Mouse (Mus musculus) testis, adult 2 months (tissue): ENCODE results near the gene C2cd5. TPM values are rescaled to one million over a fixed set of nuclear protein-coding genes. Genes with fewer than 3 reads are reported as not detected.

ENCODE experiments used
- H3K27ac ChIP-seq: fragments of 200-500 bp; 2 replicates; pipeline ENCODE4 v1.5.1; 2012; ENCODE audit warnings: low read depth, low read length; ENCODE audit not compliant: control insufficient read depth, insufficient read depth
- H3K27me3 ChIP-seq: fragments of 200-500 bp; 2 replicates; pipeline ENCODE4 v1.6.1; 2012; ENCODE audit warnings: mild to moderate bottlenecking, low read length, moderate library complexity; ENCODE audit not compliant: control insufficient read depth, insufficient read depth
- H3K36me3 ChIP-seq: fragments of 200-500 bp; 2 replicates; pipeline ENCODE4 v1.6.1; 2012; ENCODE audit warnings: mild to moderate bottlenecking, low read length; ENCODE audit not compliant: control insufficient read depth, insufficient read depth
- H3K4me1 ChIP-seq: fragments of 200-500 bp; 2 replicates; pipeline ENCODE4 v1.6.1; 2012; ENCODE audit warnings: low read length; ENCODE audit not compliant: control insufficient read depth, insufficient read depth
- H3K4me3 ChIP-seq: fragments of 200-500 bp; 2 replicates; pipeline ENCODE4 v1.5.1; 2012; ENCODE audit warnings: low read depth, mild to moderate bottlenecking, low read length, moderate library complexity, mixed read lengths; ENCODE audit not compliant: control insufficient read depth
- CTCF ChIP-seq: fragments of 200-500 bp; IDR thresholded peaks from 2 replicates; pipeline ENCODE4 v1.5.1; 2012; ENCODE audit warnings: low read depth, mild to moderate bottlenecking, inconsistent platforms, low read length, moderate library complexity; ENCODE audit not compliant: control insufficient read depth, insufficient read depth, insufficient replicate concordance
- POLR2A ChIP-seq: fragments of 200-500 bp; IDR thresholded peaks from 2 replicates; pipeline ENCODE4 v1.6.1; 2012; ENCODE audit warnings: low read depth, mild to moderate bottlenecking, inconsistent platforms, low read length, moderate library complexity; ENCODE audit not compliant: control insufficient read depth
- polyA plus RNA-seq: library from polyadenylated mRNA; depleted of rRNA; stranded (reverse); fragments of >200 nt; gene quantifications from 2 replicates; pipeline ENCODE4 v1.2.3, GENCODE M21; 2012

The C2cd5 gene
- polyA plus RNA-seq, 1 experiment: 13.7 TPM

GRCm38 (mm10) chr6:143100478-143101115 is 656 bp upstream of the C2cd5 start:
- no peaks in the 10 kb centered on the region for H3K36me3 ChIP-seq
- peak overlapping the region; percentile 90 for H3K27ac ChIP-seq
- H3K4me1 ChIP-seq: no peaks in the 10 kb centered on the region; the same call in 1 of the 2 replicates
- H3K27me3 ChIP-seq: no peaks in the 10 kb centered on the region
- peak overlapping the region; percentile 88 for H3K4me3 ChIP-seq
- TF ChIP-seq CTCF: no peak
- TF ChIP-seq POLR2A: no peak

DNA sequence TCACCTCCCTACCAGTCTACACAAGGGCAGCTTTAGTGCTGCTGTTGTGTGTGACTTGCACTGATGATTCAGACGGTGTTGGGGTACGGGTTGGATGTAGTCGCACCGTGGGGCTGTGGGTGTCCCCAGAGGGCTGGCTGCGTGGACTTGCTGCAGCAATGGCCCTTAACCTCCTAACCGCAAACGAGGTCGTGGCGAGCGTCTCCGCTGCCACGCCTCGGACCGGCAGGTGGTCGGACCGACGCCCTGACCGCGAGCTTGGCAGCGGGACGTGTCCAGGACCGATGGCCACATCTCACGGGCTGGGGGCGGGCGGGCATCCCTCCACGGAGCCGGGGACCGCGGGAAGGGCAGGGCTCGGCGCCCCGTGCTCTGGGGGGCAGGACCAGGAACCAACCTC is 660 bp downstream of the C2cd5 start:
- Histone ChIP-seq H3K4me3 (peak overlapping the region; percentile 88), H3K36me3 (no peaks in the 10 kb centered on the region), H3K27ac (peak overlapping the region; percentile 71), H3K4me1 (no peaks in the 10 kb centered on the region; the same call in 1 of the 2 replicates), H3K27me3 (no peaks in the 10 kb centered on the region)
- TF ChIP-seq POLR2A (no peak), CTCF (no peak)

DNA sequence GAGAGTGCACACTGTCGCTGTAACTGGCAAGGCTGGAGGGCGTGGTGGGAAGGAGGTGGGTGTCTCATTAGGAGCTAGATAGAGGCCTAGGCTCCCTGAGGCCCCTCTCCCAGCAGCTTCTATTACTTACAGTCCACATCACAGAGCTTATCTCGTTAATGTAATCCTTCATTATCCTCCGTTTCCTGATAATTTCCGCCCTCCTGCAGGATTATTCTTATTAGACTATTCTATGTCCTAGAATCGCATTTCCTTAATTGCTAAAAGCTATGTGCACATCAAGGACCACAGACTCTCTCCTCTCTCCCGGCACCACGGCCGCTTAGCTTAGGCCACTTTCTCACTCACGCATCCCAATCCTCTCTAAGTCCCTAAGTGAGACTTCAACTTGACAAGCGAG is 4.8 kb downstream of the C2cd5 start:
- TF ChIP-seq POLR2A (no peak), CTCF (no peak)
- H3K27ac ChIP-seq: no peak overlapping the region
- H3K27me3 ChIP-seq: no peaks in the 10 kb centered on the region
- no peaks in the 10 kb centered on the region; the same call in 1 of the 2 replicates for H3K4me1 ChIP-seq
- H3K4me3 ChIP-seq: no peak overlapping the region
- H3K36me3 ChIP-seq: no peaks in the 10 kb centered on the region; the same call in 1 of the 2 replicates

DNA sequence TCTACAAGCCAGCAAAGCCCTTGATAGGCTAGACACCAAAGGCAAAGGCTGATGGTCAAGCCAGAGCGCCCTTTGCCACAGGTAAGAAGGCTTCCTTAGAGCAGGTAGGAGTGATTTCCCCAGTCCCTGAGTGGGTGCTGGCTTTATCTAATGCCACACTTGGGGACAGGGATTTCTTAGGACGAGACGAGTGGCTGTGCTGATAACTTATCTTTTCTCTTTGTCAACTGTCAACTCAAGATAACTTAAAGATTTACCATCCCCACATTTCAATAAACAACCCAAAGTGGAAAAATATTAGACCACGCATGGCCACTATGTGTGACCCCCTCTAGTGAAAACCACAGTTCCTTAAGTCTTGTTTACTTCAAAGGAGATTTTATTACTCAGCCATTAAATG is 7.1 kb downstream of the C2cd5 start:
- TF ChIP-seq CTCF: no peak
- no peak for TF ChIP-seq POLR2A
- Histone ChIP-seq H3K27me3 (no peaks in the 10 kb centered on the region), H3K4me3 (no peak overlapping the region), H3K4me1 (no peaks in the 10 kb centered on the region), H3K36me3 (no peaks in the 10 kb centered on the region; the same call in none of the 2 replicates), H3K27ac (no peak overlapping the region)

DNA sequence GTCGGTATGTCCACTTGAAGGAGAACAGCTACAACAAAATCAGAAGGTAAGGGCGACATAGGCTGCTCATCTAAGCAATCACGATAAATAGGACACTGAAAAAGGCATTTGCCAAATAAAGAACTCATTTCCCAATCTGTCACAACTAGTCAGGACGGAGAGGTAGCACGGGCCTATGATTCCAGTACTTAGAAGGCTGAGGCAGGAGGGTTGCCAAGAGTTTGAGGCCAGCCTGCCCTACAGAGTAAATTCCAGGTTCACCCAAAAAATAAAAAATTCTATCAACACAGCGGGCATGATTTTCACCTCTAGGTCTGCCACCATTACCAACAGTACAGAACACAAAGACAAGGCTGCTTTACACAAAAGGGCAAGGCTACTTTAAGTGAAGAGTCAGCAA is 8.9 kb downstream of the C2cd5 start:
- no peak overlapping the region for H3K4me3 ChIP-seq
- no peak for TF ChIP-seq POLR2A
- TF ChIP-seq CTCF: no peak
- H3K36me3 ChIP-seq: no peaks in the 10 kb centered on the region; the same call in none of the 2 replicates
- no peaks in the 10 kb centered on the region for H3K4me1 ChIP-seq
- H3K27ac ChIP-seq: no peak overlapping the region
- no peaks in the 10 kb centered on the region for H3K27me3 ChIP-seq

GRCm38 (mm10) chr6:143087332-143087731 is 12.6 kb downstream of the C2cd5 start:
- Histone ChIP-seq H3K27ac (no peak overlapping the region), H3K4me3 (no peak overlapping the region), H3K4me1 (no peaks in the 10 kb centered on the region), H3K36me3 (no peaks in the 10 kb centered on the region; the same call in none of the 2 replicates), H3K27me3 (no peaks in the 10 kb centered on the region)
- TF ChIP-seq POLR2A: no peak
- TF ChIP-seq CTCF: no peak

DNA sequence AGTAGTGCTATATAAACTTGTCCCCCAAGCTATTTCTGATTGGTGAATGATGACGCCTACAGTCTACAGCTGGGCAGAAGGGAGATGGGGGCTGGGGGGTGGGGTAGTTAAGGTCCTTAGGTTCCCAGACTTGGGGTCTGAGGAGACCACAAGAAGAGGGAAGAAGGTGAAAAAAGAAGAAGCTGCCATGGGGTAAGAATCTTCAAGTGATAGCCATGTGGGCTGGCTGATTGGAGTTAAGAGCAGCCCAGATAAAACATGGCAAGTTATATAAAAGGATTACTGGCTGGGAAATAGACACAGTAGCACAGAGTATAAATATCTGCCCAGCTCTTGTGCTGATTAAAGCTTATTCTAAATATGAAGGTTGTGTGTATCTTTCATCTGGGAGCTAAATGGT is 14.0 kb downstream of the C2cd5 start:
- no peaks in the 10 kb centered on the region for H3K4me1 ChIP-seq
- no peaks in the 10 kb centered on the region for H3K27me3 ChIP-seq
- peaks cover 2% of the 10 kb centered on the region for H3K36me3 ChIP-seq
- TF ChIP-seq CTCF (no peak), POLR2A (no peak)
- no peak overlapping the region for H3K4me3 ChIP-seq
- H3K27ac ChIP-seq: no peak overlapping the region
